9 mouse cellular contexts compared by ENCODE assay signal in genomic region chr11:53098780-53099198, GRCm38 (mm10).
DNase-seq lines count a peak whose midpoint lies in the region; ATAC-seq and TF ChIP-seq lines count a peak whose summit lies in the region.
"Had no signal": no experiment of that assay in that cellular context is flagged by ENCODE, and none has a peak within 500 bp of the region (broad histone marks: within the 10 kb centered on the region; RNA-seq: fewer than 3 reads in every experiment).

No protein-coding gene starts in this region.

- H3K4me2 ChIP-seq in kidney, postnatal 0 days (ENCODE audit: low read length), result no peak overlapping the region
- H3K4me2 ChIP-seq in limb, embryonic 14.5 days (replicated peaks; ENCODE audit: low read depth, low read length, severe bottlenecking), result no peak overlapping the region
- no peak overlapping the region for H3K4me2 ChIP-seq in forebrain, embryonic 11.5 days (ENCODE audit: low read depth, low read length, severe bottlenecking)

- no peaks in the 10 kb centered on the region for H3K9me3 ChIP-seq in kidney, postnatal 0 days (replicated peaks; ENCODE audit: low read length)
- H3K9me3 ChIP-seq in limb, embryonic 14.5 days (ENCODE audit: control insufficient read depth, low read length), result no peaks in the 10 kb centered on the region
- no peaks in the 10 kb centered on the region for H3K9me3 ChIP-seq in forebrain, embryonic 11.5 days (ENCODE audit: control insufficient read depth, low read length)

- H3K27ac ChIP-seq in kidney, postnatal 0 days, result no peak overlapping the region
- no peak overlapping the region for H3K27ac ChIP-seq in limb, embryonic 14.5 days (replicated peaks; ENCODE audit: low read depth, low read length)
- no peak overlapping the region for H3K27ac ChIP-seq in thymus, adult 2 months (ENCODE audit: control insufficient read depth, insufficient read depth, low read length)
- H3K27ac ChIP-seq in forebrain, embryonic 11.5 days (ENCODE audit: low read depth, low read length), result no peak overlapping the region

- peak; percentile 19 for DNase-seq in adrenal gland, postnatal 25 days
- no peak for DNase-seq in adrenal gland, postnatal 4 days (ENCODE audit: low spot score in 2 of 2)
- peak; percentile 44 for DNase-seq in kidney, postnatal 0 days (ENCODE audit: low spot score)
- DNase-seq in kidney, adult 18-20 months, result no peak
- peak; percentile 36 for DNase-seq in cerebellum, adult 9-10 months
- peak; percentile 48 for DNase-seq in limb, embryonic 14.5 days (ENCODE audit: low spot score)
- DNase-seq in thymus, adult 2 months, result no peak
- no peak for DNase-seq in forebrain, embryonic 11.5 days (ENCODE audit: low spot score)

- no peaks in the 10 kb centered on the region for H3K36me3 ChIP-seq in kidney, postnatal 0 days (ENCODE audit: insufficient read depth, low read length)
- H3K36me3 ChIP-seq in limb, embryonic 14.5 days (ENCODE audit: control insufficient read depth, insufficient read depth, low read length), result no peaks in the 10 kb centered on the region
- H3K36me3 ChIP-seq in thymus, adult 2 months (ENCODE audit: control insufficient read depth, insufficient read depth, low read length), result no peaks in the 10 kb centered on the region
- H3K36me3 ChIP-seq in forebrain, embryonic 11.5 days (ENCODE audit: control insufficient read depth, insufficient read depth, low read length), result no peaks in the 10 kb centered on the region

- no peak overlapping the region for H3K9ac ChIP-seq in kidney, postnatal 0 days (ENCODE audit: low read depth, low read length)
- no peak overlapping the region for H3K9ac ChIP-seq in limb, embryonic 14.5 days (ENCODE audit: low read depth, low read length, severe bottlenecking)
- H3K9ac ChIP-seq in forebrain, embryonic 11.5 days (ENCODE audit: low read length), result no peak overlapping the region

- TF ChIP-seq CTCF in kidney, postnatal 0 days (IDR thresholded peaks at IDR 0.05; ENCODE audit: low read depth), result no peak
- no peak for TF ChIP-seq CTCF in thymus, adult 2 months (IDR thresholded peaks at IDR 0.05; ENCODE audit: borderline replicate concordance, control insufficient read depth, extremely low read depth, insufficient read depth, low read length, poor library complexity)

- no peaks in the 10 kb centered on the region for H3K4me1 ChIP-seq in kidney, postnatal 0 days (replicated peaks; ENCODE audit: insufficient read depth, low read length)
- H3K4me1 ChIP-seq in limb, embryonic 14.5 days (ENCODE audit: control insufficient read depth, insufficient read depth, low read length), result peaks cover 6% of the 10 kb centered on the region; the same call in 1 of the 2 replicates
- H3K4me1 ChIP-seq in thymus, adult 2 months (replicated peaks; ENCODE audit: control insufficient read depth, insufficient read depth, low read length), result peaks cover 62% of the 10 kb centered on the region
- peaks cover 3% of the 10 kb centered on the region; the same call in 1 of the 2 replicates for H3K4me1 ChIP-seq in forebrain, embryonic 11.5 days (replicated peaks; ENCODE audit: control insufficient read depth, insufficient read depth, low read length)

- WGBS in kidney, postnatal 0 days, result 58% methylated on average over 3 of the region's 3 CpGs
- WGBS in limb, embryonic 14.5 days, result 38% methylated on average over 3 of the region's 3 CpGs
- WGBS in thymus, adult 2 months, result 82% methylated on average over 3 of the region's 3 CpGs
- WGBS in forebrain, embryonic 11.5 days, result 88% methylated on average over 3 of the region's 3 CpGs

- H3K4me3 ChIP-seq in kidney, postnatal 0 days (replicated peaks; ENCODE audit: low read depth, low read length), result no peak overlapping the region
- H3K4me3 ChIP-seq in limb, embryonic 14.5 days (replicated peaks; ENCODE audit: low read length), result no peak overlapping the region
- no peak overlapping the region for H3K4me3 ChIP-seq in thymus, adult 2 months (ENCODE audit: control insufficient read depth, insufficient read depth, low read length)
- no peak overlapping the region for H3K4me3 ChIP-seq in forebrain, embryonic 11.5 days (ENCODE audit: low read depth, low read length)

- no peaks in the 10 kb centered on the region for H3K27me3 ChIP-seq in kidney, postnatal 0 days (ENCODE audit: insufficient read depth, low read length)
- H3K27me3 ChIP-seq in limb, embryonic 14.5 days (ENCODE audit: control insufficient read depth, insufficient read depth, low read length), result no peaks in the 10 kb centered on the region
- no peaks in the 10 kb centered on the region for H3K27me3 ChIP-seq in thymus, adult 2 months (ENCODE audit: control insufficient read depth, insufficient read depth, low read length)
- H3K27me3 ChIP-seq in forebrain, embryonic 11.5 days (ENCODE audit: control insufficient read depth, insufficient read depth, low read length), result no peaks in the 10 kb centered on the region

- no peak for ATAC-seq in kidney, postnatal 0 days (replicated peaks; ENCODE audit: low FRiP score, low read depth)
- ATAC-seq in limb, embryonic 14.5 days (ENCODE audit: low FRiP score, low read depth), result peak; percentile 67
- no peak for ATAC-seq in forebrain, embryonic 11.5 days (replicated peaks; ENCODE audit: low FRiP score)
- ATAC-seq: midbrain, embryonic 16.5 days had no signal

- TF ChIP-seq POLR2A in limb, embryonic 14.5 days (IDR thresholded peaks at IDR 0.05; ENCODE audit: borderline replicate concordance, extremely low read depth, insufficient read depth, insufficient read length), result no peak
- TF ChIP-seq POLR2A in thymus, adult 2 months (IDR thresholded peaks at IDR 0.05; ENCODE audit: control insufficient read depth, extremely low read depth, insufficient read depth, low read length, poor library complexity), result no peak

Comparison
In these comparisons a context has a peak if more than half of its experiments do, and no peak if none do; other contexts are left out.
1. DNase-seq: peak in adrenal gland, postnatal 25 days (single experiment), kidney, postnatal 0 days (single experiment), cerebellum, adult 9-10 months (single experiment) and limb, embryonic 14.5 days (single experiment); none in adrenal gland, postnatal 4 days (0 of 2), kidney, adult 18-20 months (single experiment), thymus, adult 2 months (single experiment) and forebrain, embryonic 11.5 days (single experiment).